Mouse (Mus musculus) cerebellum, adult 9-10 months (tissue): Measurements from ENCODE around the gene Lrr1.
"Not testable (repeated sequence)": the region's sequence is repeated elsewhere in the genome, so short reads cannot be mapped to it uniquely, and the experiment has no call there.

ENCODE experiments used
- DNase-seq: peaks from one replicate; pipeline ENCODE4 v3.0.0; 2022

Lrr1 gene

DNA sequence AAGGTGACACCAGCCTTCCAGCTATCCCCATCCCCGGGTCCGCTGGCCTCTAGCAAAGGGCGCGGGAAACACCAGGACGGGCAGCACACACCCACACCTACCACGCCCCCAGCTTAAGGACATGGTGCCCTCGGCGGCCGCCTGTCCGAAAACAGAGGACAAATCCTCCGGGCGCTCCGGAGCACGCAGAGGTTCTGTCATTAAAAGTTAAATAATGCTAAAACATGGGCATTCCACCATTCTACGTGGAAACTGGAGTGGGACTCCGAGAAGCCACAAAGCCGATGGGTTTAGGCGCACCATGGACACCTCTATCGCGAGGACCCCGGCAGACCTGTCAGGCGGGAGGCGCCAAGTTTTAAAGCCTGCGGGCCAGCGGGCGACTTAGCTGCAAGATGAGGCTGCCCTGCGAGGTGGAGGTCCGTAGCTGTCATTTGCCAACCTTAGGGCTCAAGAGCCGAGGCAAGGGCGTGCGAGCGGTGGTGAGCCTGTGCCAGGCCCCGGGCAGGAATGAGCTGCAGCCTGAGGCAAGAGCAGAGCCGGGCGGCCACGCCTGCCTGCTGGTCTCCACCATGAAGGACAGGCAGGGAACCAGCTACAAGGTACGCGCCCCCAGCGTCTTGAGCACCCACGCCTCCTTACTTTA is at the start of gene Lrr1:
Gene Lrr1, plus strand, starts transcription at position 354 of the 646 bp plus-strand sequence.
- peak; percentile 93 for DNase-seq

DNA sequence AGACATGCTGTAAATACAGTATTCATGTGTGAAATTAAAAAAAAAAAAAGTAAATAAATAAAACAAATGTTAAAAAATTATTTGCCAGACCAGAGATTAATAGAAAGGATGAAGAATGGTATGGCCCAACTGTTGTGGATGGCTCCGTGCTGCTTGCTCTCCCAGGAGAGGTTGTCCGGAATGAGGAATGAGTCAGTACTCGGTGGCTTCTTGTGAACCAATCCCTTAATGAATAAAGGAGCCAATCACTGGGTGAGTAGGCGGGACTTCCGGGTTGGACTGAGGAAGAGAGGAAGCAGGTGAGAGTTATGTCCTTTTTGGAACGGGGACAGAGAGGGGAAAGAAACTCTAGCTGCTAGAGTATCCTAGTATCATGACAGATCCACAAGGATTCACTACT is 48.7 kb upstream of the Lrr1 start:
- no peak for DNase-seq

DNA sequence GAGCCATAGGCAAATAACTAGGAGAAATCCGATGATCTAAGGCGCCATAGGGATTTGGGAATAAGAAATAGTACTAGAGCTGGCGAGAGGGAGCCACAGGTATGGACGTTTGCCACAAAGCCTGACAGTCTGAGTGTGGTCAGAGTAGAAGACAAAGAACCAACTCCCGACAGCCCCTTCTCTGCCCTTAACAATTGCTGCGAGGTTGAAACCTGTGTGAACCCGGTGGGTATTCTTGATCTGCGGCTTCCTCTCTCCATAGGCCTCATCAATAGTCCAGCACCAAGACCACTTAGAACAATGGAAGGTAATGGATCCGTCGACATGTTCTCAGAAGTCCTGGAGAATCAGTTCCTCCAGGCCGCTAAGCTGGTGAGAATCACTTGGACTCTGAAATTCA is 45.8 kb upstream of the Lrr1 start:
- no peak for DNase-seq

DNA sequence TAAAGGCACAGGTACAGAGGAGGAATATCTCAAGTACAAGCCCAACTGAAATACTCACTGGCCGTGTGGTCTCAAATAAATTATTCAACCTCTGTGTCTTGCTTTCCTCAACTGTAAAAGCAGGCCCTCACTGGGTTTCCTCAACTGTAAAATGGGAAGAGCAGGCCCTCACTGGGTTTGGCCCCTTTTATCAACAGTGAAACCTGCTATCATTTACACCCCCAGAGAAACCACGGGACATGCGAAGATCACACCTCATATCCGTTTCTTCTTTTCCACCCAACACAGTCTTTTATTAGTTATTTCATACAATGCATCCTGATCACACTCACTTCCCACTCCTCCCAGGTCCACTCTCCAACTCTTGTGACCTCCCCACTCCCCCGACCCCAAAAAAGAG is 43.5 kb upstream of the Lrr1 start:
- DNase-seq = no peak

DNA sequence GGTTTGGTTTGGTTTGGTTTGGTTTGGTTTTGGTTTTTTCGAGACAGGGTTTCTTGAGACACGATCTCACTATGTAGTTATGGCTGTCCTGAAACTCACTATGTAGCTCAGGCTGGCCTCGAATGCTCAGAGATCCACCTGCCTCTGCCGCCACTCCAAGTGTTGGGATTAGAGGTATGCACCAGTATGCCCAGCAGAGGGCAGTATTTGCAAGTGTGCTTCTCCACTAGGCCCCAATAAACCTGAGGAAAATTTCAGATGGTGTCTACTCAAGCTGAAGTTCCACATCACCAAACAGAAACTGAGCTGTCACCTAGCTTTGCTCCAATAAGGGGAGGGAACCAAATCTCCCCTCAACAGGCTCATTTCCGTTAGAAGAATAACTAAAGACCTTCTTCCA is 41.4 kb upstream of the Lrr1 start:
- no peak for DNase-seq

DNA sequence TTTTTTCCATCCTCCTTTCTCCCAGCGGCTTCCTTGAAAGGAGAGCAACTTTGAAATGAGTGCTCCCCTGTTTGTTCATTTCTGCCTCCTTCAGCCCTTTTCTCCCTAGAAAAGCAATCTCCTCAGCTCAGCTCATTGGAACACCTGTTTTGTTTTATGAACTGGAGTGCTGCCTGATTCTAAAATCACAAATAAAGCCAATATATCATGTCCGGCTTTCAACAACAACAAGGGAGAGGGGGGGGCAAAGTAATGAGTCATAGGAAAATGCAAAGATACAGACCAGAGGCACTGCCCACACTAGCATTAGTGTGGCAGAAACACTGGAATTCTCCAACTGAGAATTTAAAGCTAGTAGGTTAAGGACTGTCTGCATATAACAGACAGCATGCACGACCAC is 41.0 kb upstream of the Lrr1 start:
- DNase-seq = no peak

DNA sequence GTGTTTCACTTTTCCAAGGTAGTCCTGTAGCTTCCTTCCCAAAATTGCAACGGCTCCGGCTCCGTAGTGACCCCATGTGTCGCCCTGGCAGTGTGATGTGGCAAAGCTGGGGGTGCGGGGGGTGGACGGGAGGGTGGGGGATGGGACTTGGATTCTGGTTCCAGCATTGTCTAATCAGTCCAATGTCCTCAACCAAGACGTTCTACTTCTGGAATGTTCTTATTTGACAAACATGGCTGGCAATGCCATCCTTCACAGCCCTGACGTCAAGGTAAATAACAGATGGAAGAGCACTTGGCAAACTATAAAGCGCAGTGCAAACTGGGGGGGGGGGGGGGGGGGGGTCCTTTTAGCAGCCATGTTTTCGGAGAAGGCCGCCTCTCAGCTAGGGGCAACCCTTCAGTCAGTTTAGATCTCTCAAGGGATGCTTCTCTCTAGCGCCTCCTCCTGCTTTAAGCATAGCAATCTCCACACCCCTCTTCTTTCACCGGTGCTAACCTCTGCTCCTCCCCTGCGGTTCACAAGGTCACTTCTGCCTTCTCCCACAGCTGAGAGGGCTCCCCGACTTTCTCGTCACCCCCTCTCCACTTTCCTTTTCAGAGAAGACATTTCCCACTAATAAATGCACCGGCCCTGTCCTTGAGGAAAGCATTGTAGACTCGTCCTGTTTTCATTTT is 38.8 kb upstream of the Lrr1 start:
- DNase-seq = no peak

DNA sequence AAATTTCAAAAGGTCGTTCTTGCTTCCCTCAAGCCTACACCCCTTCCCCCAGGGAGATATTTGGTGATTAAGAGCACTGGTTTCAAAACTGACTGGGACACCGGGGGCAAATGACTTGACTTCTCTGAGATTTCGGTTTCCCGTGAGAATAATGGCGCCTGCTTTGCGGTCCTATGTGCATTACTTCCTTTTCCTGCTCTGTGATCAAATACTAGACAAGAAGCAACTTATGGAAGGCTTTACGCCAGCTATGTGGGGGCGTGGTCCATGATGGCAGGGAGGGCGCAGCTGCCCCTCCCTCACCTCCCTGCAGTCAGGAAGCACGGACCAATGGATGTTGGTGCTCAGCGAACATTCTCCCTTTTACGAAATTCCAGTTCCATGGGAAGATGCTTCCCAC is 38.1 kb upstream of the Lrr1 start:
- DNase-seq = no peak

DNA sequence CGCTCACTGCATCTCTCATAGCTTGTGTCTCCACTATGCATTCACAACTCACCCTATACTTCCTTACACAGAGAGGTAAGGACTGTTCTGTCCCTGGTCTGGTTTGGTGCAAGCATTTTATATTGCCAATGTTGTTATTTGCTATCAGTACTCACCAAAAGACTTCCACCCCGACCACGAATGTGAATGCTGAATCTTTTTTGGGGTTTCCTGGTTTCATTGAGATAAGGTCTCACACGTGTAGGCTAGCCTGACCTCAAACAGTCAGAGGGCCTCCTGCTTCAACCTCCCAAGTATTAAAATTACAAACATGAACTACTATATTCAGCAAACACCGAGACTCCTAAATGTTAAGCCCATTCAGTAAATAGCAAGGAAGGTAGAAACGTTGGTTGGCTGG is 37.3 kb upstream of the Lrr1 start:
- no peak for DNase-seq

DNA sequence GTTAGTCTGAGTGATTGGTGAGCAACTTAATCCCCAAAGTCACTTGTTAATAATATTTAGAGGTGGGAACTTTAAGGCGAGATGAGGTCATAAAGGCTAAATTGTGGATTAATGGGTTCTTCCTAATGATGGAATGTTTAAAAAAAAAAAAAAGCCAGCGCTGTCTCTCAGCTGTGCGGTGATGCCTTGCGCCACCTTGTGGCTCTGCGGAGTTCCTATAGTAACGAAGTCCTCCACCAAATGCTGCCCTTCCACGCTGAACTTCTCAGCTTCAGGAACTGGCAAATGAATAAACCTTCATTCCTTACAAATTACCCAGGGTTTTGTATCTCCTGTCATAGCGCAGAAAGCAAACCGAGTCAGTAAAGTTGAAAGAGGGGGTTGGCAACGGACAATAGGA is 36.6 kb upstream of the Lrr1 start:
- DNase-seq = no peak

DNA sequence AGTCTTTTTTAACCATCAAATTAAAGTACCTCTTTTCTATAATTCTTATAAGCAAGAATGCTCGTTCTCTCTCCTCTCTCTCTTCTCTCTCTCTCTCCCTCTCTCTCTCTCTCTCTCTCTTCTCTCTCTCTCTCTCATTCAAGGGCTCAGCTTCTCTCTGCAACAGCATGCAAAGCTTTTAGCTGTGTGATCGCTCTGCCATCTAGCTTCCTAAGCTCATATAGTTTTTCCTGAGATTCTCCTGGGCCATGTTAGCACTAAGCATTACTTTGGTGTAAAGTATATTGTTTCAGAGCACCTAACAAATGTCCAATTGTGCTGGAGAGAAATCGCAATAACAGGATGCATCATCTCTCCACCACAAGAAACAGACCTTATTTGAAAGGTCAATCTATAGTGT is 29.4 kb upstream of the Lrr1 start:
- no peak for DNase-seq

DNA sequence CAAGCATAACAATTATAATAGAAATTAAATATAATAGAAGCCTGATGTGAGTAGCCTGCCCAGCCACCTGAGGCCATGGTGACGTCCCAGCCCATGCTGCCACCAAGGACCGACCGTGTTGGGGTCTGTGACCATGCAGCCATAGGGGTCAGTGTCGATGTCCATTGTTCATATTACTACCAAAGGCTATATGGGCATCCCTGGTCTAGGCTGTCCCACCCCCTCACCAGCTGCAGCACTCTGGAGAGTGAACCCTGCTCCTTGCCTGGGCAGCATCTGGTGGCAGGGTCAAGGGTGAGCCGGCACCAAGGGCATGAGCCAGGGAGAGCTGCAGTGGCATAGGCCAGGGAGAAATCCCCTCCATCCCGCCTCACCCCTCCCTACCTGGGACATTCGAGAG is 28.8 kb upstream of the Lrr1 start:
- DNase-seq = no peak

DNA sequence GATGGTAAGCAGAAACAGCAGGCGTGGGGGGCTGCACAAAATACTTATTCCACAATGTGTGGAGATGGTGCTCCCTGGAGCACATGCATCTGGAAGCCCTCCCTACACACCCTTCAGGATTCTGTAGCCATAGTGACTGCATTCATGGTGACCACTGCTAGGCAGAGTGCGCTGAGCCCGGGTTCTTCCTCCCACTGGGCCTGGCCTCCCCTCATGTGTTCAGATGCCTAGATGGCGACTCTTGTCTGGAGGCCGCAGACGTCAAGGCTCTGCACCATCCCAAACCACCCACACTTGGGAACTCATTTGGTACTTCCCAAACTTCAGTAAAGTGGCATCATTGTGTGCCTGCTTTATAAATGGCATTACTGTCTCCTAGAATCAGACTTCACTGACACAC is 25.2 kb upstream of the Lrr1 start:
- DNase-seq = no peak

DNA sequence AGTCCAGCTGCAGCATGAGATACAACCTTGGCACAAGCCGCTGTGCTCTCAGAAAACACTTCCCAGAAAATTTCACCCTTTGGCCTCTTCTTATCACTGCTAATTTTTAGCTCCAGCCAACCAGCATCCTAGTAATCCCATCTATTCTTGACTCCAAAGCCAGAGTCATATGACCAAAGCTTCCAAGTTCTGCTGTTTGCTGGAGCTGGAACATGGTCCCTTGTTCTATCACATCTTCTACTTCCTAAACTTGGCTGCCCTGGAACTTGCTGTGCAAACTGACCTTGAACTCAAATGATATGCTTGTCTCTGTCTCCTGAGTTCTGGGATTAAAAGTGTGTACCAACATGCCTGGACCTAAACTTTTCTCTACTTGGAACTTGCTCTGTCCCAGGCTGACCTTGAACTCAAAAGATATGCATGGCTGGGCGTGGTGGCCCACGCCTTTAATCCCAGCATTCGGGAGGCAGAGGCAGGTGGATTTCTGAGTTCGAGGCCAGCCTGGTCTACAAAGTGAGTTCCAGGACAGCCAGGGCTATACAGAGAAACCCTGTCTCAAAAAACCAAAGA is 21.4 kb upstream of the Lrr1 start:
- no peak for DNase-seq

DNA sequence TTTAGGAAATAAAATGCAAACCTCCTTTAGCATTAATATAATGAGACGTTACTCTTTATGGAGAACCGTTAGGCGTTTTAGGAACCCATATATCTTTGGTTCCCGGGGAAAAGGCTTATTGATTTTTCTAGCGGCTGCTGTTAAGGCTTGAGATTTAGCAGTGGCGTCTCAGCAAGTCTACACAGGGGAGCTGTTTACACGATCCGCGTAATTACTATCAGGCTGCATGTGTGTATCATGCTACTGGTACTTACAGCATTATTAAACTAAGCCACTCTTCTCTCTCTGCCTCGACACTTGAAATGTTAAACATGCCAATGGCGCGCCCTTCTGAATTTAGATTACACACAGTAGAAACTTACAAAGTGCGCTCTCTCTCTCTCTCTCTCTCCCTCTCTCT is 18.6 kb upstream of the Lrr1 start:
- no peak for DNase-seq

DNA sequence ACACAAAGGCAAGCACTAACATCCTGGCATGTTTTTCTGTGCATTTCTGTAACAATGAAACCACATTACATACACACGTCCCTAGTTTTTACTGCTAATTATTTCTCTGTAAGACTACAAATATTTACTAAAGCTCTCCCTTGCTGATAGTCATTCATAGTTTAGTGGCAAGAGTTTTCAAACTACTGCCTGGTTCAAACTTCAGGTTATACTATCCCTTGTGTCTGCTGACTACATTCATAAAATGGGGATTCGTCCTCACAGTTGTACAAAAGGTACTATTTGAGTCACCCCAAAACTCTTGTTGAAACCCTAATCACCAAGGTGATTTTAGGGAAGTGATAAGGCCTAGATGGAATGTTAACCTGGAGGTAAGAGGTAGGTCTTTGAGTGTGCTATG is 12.7 kb upstream of the Lrr1 start:
- DNase-seq = no peak

DNA sequence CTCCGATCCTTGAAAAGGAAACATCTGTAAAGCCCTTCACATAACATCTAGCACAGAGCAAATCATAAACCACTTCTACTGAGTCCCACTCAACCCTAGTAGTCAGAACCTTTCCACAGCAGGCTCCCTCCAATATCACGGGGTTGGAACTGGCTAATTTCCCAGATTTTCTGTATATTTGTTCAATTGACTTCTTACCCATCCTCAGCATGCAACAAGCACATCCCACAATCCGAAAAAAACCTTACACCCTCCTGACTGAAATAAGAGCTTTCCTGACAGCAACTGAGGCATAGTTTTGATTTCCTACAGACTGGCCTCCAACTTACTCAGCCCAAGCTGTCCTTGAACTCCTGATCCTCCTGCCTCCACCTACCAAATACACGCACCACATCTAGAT is 12.2 kb upstream of the Lrr1 start:
- DNase-seq = no peak

DNA sequence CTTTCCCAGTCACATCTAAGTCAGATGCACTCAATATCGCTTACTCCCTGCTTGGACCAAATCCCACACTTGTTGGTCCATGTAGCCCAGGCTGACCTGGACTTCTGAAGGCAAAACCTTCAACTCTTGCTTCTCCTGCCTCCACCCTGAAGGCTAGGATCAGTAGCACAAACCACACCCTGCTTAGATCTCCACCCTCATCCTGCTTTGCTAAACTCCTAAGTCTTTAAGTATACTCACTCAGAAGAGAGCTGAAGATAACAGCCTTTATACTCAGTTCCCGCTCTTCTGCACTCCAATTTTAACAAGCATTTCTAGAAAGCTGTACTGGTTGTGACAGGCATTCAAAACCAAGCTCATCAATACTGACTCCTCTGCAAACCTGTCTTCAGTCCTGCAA is 11.5 kb upstream of the Lrr1 start:
- DNase-seq = no peak

DNA sequence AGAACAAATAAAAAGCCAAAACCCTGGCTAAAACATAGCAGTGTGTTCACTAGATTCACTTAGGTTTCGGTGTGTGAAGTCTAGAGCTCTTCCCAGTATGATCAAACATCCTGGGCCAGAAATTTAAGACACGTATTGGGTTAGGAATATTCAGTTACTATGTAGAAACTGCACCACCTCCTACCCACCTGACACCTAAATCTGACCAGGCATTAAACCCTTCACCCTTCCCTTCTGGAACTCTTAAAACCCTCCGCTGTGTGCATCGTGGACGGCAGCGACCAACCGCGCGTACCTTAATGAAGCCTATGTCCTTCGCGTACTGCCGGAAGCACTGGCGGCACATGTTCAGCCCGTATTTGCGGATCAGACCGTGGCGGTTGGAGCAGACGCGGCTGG is 10.2 kb upstream of the Lrr1 start:
- no peak for DNase-seq

DNA sequence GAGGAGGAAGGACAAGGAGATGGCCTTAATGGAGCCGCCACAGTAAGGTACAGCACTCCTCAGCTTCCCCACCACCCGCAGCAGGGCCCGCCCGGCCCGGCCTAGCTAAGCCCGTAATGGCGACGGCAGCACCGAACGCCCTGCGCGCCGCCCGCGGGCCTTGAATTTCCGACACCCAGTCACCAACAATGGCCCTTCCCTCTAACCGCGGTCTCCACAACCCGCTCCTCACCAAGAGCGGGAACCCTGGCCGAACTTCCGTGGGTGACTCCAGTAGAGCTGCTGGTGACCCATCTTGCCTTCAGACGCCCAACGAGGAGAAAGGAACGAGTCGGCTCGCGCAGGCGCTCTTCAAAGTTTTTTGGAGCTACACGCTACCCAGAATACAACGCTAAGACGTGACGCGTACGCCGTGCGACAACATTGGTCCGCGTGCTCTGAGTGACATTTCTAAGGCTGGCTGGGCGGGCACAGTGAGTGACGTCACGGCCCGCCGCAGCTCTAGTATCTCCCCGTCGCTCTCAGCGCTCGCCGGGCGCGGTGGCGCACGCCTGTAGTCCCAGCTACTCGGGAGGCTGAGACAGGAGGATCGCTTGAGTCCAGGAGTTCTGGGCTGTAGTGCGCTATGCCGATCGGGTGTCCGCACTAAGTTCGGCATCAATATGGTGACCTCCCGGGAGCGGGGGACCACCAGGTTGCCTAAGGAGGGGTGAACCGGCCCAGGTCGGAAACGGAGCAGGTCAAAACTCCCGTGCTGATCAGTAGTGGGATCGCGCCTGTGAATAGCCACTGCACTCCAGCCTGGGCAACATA is 9.6 kb upstream of the Lrr1 start, which contains the start of gene Rps29:
Gene Rps29, minus strand, starts transcription at position 422 of the 813 bp plus-strand sequence.
- DNase-seq = peak; percentile 99

DNA sequence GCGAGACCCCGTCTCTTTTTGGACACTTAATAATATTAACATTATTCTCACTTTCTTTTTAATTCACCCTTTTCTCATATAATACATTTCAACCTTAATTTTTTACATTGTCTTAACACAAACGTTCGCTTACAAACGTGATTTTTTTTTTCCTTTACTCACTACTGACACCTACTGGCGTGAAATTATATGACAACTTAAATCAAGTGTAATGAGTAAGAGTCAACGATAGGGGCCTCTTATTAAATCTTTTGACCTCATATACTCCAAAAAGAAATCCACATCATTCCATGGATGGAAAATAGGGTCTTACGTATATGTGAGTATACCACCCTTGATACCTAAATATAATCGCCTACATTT is 9.1 kb upstream of the Lrr1 start:
- DNase-seq = peak; percentile 86

DNA sequence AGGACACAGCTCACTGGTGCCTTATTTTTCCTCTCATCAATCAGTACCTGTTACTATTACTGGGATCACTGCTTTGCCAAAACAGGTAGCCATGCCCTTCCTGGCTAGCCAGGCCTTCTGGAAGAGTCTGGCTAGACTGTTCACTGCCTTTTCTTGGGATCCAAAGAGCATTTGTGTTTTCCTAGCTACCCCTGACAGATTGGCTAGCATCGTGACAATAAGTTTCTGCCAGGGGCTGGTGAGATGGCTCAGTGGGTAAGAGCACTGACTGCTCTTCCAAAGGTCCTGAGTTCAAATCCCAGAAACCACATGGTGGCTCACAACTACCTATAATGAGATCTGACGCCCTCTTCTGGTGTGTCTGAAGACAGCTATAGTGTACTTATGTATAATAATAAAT is 7.9 kb upstream of the Lrr1 start:
- DNase-seq = peak; percentile 37

DNA sequence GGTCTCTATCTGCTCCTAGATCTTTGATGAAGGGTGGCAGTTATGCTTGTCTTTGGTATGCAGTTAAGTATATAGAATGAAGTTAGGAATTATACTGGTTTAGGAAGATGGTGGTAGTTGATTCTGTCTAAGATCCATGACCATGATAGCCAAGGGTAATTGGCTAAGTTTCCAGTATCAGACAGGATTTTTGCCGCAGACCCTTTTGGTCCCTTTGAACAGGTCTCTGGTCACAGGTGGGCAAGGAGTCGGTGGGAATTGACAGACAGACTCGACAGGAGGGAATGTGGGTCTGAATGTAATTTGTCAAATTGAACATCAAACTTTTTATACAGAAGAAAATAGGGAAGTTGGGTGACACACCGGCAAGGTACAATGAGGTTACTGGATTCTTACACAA is 5.0 kb upstream of the Lrr1 start:
- not testable (repeated sequence) for DNase-seq

DNA sequence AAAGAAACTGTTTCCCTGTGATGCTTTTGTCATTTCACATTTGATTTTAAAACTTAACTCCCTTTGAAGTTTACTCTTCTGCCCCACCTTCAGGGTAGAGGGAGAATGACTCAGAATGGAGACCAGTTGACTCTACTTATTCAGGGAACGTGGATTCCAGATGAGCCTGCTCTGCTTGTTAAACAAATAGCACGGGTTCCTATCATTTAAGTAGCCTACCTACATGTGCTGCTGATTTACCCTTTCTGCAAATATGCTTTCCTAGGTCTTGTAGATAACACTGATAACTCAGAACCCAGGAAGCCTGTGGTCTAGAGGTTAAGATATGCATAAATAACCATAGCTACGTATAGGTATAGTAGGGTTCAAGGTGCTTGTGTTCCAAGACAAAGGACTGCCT is 3.7 kb upstream of the Lrr1 start:
- DNase-seq = no peak
